Mouse (Mus musculus) liver, embryonic 13.5 days (tissue): ENCODE data around the gene Oprl1. TPM values are rescaled to one million over a fixed set of nuclear protein-coding genes. Genes with fewer than 3 reads are reported as not detected.

Experiments used
- ATAC-seq: fragments of 200-750 bp; cut with Nextera tagmentation; 2 replicates; pipeline ENCODE4 v1.8.0; 2017; ENCODE audit warnings: low read depth, mild to moderate bottlenecking, moderate number of reproducible peaks, moderate library complexity
- DNase-seq: peaks from one replicate; pipeline ENCODE4 v3.0.0; 2022
- H3K27ac ChIP-seq: fragments of 300-500 bp; sonication (generic); 2 replicates; pipeline ENCODE4 v1.5.1; 2015; ENCODE audit warnings: moderate library complexity, mild to moderate bottlenecking, inconsistent platforms
- H3K27me3 ChIP-seq: fragments of 300-500 bp; sonication (generic); 2 replicates; pipeline ENCODE4 v1.6.1; 2015; ENCODE audit warnings: mild to moderate bottlenecking, inconsistent platforms
- H3K36me3 ChIP-seq: fragments of 300-500 bp; sonication (generic); 2 replicates; pipeline ENCODE4 v1.6.1; 2015; ENCODE audit warnings: mild to moderate bottlenecking, inconsistent platforms
- H3K4me1 ChIP-seq: fragments of 300-500 bp; sonication (generic); replicated peaks from 2 replicates; pipeline ENCODE4 v1.6.1; 2015; ENCODE audit warnings: inconsistent platforms
- H3K4me2 ChIP-seq: fragments of 300-500 bp; sonication (generic); 2 replicates; pipeline ENCODE4 v1.6.1; 2015; ENCODE audit warnings: inconsistent platforms, mild to moderate bottlenecking, moderate library complexity
- H3K4me3 ChIP-seq: fragments of 300-500 bp; sonication (generic); replicated peaks from 2 replicates; pipeline ENCODE4 v1.5.1; 2015; ENCODE audit warnings: mild to moderate bottlenecking, inconsistent platforms
- H3K9ac ChIP-seq: fragments of 300-500 bp; sonication (generic); 2 replicates; pipeline ENCODE4 v1.6.1; 2015; ENCODE audit warnings: mild to moderate bottlenecking, inconsistent platforms
- H3K9me3 ChIP-seq: fragments of 300-500 bp; sonication (generic); replicated peaks from 2 replicates; pipeline ENCODE4 v1.6.1; 2016; ENCODE audit warnings: inconsistent platforms
- WGBS: fragments of 180-500 bp; shearing (Covaris S2); methylation state at CpG from one replicate; pipeline ENCODE4 v1.1.7; 2015; ENCODE audit not compliant: insufficient replicate concordance; 5-methylcytosine and 5-hydroxymethylcytosine counted together
- polyA plus RNA-seq: library from polyadenylated mRNA; unstranded; fragments of >200 nt; fragmentation: Nextera tagmentation; extraction: Ambion mirVana; gene quantifications from 2 replicates; pipeline ENCODE4 v1.2.1, GENCODE M21; 2015

Oprl1 gene
- polyA plus RNA-seq, 1 experiment from 2014 or later: 0.45 TPM

DNA sequence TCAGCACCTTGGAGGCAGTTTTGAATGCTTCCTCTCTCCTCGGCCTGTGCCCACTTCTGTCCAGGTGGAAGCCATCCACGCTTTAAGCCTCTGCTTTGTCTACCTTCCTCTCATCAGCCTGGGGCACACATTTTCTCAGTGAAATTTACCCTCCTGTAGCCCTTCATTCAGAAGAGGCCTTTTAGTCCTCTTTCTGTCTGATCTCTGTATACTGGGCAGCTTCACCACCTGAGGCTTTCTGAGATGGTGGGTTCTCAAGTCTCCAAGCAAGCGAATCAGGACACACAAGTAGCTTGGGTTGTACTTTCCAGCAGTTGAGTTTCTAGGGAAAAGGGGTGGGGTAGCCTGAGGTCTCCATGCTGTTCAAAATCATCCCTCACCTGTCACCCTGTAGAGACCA lies 22.5 kb upstream of the Oprl1 start:
- peak overlapping the region; percentile 61 for H3K4me3 ChIP-seq
- WGBS: 64% methylated on average over 3 of the region's 3 CpGs
- ATAC-seq (no peak), DNase-seq (no peak)
- H3K4me2 ChIP-seq: peak overlapping the region; percentile 78
- H3K27me3 ChIP-seq: peaks cover 30% of the 10 kb centered on the region
- H3K36me3 ChIP-seq: peaks cover 8% of the 10 kb centered on the region
- H3K4me1 ChIP-seq: peaks cover 30% of the 10 kb centered on the region
- H3K27ac ChIP-seq: no peak overlapping the region
- no peaks in the 10 kb centered on the region for H3K9me3 ChIP-seq
- 0 out of 2 replicates have a peak overlapping the region, but pooled peaks have one; percentile 62 for H3K9ac ChIP-seq

- peak; percentile 51 for DNase-seq
- Histone ChIP-seq H3K9me3 (no peaks in the 10 kb centered on the region), H3K36me3 (peaks cover 8% of the 10 kb centered on the region), H3K4me3 (peak within 1 kb of the TSS; percentile 61), H3K4me2 (peak within 1 kb of the TSS; percentile 78), H3K4me1 (peaks cover 30% of the 10 kb centered on the region), H3K27ac (peak within 1 kb of the TSS; percentile 34; the same call in 1 of the 2 replicates), H3K9ac (peak within 1 kb of the TSS; percentile 62), H3K27me3 (peaks cover 30% of the 10 kb centered on the region)
- peak; percentile 63 for ATAC-seq
- under 1% methylated on average over 75 of the region's 75 CpGs for WGBS
Observed at GRCm38 (mm10) chr2:181693339-181694280, 21.2 kb upstream of the Oprl1 start, which contains the start of gene Rgs19. Gene Rgs19, minus strand, starts transcription at chr2:181693977.

GRCm38 (mm10) chr2:181694581-181694980 lies 20.2 kb upstream of the Oprl1 start:
- Histone ChIP-seq H3K9ac (no peak overlapping the region), H3K36me3 (peaks cover under 1% of the 10 kb centered on the region; the same call in 1 of the 2 replicates), H3K4me3 (no peak overlapping the region), H3K9me3 (no peaks in the 10 kb centered on the region), H3K27me3 (peaks cover 30% of the 10 kb centered on the region), H3K4me2 (peak overlapping the region; percentile 78), H3K4me1 (peaks cover 30% of the 10 kb centered on the region), H3K27ac (no peak overlapping the region)
- 56% methylated on average over 3 of the region's 3 CpGs for WGBS
- ATAC-seq: no peak
- DNase-seq: no peak

- Histone ChIP-seq H3K36me3 (no peaks in the 10 kb centered on the region), H3K4me2 (no peak overlapping the region), H3K27me3 (peaks cover 30% of the 10 kb centered on the region), H3K9me3 (no peaks in the 10 kb centered on the region), H3K27ac (no peak overlapping the region), H3K9ac (no peak overlapping the region), H3K4me3 (no peak overlapping the region), H3K4me1 (peaks cover 30% of the 10 kb centered on the region)
- 57% methylated on average over 1 of the region's 1 CpGs for WGBS
- DNase-seq: no peak
- ATAC-seq: no peak
Observed at GRCm38 (mm10) chr2:181695776-181696175, 19.0 kb upstream of the Oprl1 start.

DNA sequence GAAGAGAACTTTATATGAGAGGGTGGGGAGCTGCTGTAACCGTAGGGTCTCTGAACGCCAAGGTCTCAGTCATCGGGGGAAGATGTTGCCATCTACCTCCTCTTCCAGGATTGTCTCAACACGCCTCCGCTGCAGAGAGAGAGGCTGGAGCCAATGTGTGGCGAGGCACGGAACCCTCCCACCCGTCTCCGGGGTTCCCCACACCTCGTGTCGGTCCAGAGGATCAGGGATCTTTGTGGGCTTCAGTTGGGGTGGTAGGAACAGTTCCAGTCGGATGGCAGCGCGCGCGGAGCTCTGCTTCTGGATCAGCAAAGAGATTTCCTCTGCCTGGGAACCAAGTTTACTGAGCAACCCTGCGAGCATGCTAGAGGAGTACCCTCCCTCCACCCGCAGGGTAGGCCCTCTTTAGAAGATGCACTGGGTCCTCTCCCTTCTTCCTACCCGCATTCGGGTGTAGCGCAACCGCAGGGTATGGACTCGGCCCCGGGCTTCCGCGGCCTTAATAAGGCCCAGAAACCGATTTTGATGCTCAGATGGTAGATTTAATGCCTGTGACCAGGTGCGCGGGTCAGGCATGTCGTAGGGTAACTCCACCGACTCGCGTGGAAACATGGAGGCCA lies 17.9 kb upstream of the Oprl1 start:
- ATAC-seq: no peak
- no peaks in the 10 kb centered on the region for H3K9me3 ChIP-seq
- no peak overlapping the region for H3K9ac ChIP-seq
- no peak for DNase-seq
- H3K27ac ChIP-seq: no peak overlapping the region
- no peaks in the 10 kb centered on the region for H3K36me3 ChIP-seq
- WGBS: 74% methylated on average over 33 of the region's 33 CpGs
- H3K4me2 ChIP-seq: no peak overlapping the region
- H3K4me1 ChIP-seq: peaks cover 19% of the 10 kb centered on the region
- H3K27me3 ChIP-seq: peaks cover 30% of the 10 kb centered on the region
- no peak overlapping the region for H3K4me3 ChIP-seq

DNA sequence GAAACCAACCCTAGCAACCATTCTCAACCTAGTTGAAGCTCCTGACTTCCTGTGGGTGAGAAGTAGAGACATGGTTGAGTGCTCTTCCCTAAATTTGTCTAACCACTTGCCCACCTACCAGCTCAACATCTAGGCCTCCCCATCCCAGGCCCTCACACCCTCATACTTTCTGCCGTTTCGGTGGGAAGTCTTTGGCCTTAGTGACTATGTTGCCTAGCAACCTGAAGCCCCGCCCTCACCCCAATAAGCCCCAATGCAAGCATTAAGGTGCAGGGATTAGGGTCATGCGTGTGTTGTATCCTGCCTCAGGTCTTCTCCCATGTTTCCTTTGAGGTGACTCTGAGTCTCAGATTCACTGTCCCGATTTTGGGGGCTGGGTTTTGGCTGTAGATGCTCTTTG lies 16.6 kb upstream of the Oprl1 start, which contains the start of gene Lkaaear1:
Gene Lkaaear1 (minus strand): TSS at position 202 of the 400 bp plus-strand sequence.
- Histone ChIP-seq H3K4me2 (no peak within 1 kb of the TSS), H3K36me3 (no peaks in the 10 kb centered on the region), H3K9ac (no peak within 1 kb of the TSS), H3K27me3 (peaks cover 24% of the 10 kb centered on the region), H3K4me1 (peaks cover 5% of the 10 kb centered on the region), H3K27ac (no peak within 1 kb of the TSS), H3K4me3 (no peak within 1 kb of the TSS), H3K9me3 (no peaks in the 10 kb centered on the region)
- no peak for DNase-seq
- ATAC-seq: no peak
- 46% methylated on average over 5 of the region's 5 CpGs for WGBS

DNA sequence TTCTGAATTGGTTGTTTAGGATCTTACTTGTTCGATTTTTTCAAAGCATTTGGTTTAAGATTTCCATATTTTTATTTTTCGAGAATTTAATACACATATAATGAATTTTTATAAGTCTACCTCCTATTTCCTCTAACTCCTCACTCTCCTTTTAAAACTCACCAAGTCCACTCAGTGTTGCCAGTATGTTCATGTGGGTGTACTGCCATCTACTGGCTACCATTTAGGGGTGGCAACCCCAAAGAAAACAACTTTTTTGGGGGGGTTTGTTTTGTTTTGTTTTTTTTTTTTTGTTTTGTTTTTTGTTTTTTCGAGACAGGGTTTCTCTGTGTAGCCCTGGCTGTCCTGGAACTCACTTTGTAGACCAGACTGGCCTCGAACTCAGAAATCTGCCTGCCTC lies 8.1 kb upstream of the Oprl1 start:
- Histone ChIP-seq H3K4me1 (no peaks in the 10 kb centered on the region), H3K4me2 (no peak overlapping the region), H3K9me3 (no peaks in the 10 kb centered on the region), H3K9ac (no peak overlapping the region), H3K27me3 (no peaks in the 10 kb centered on the region), H3K4me3 (no peak overlapping the region), H3K36me3 (no peaks in the 10 kb centered on the region), H3K27ac (no peak overlapping the region)
- 19% methylated on average over 4 of the region's 4 CpGs for WGBS
- no peak for DNase-seq
- no peak for ATAC-seq

GRCm38 (mm10) chr2:181713749-181714148 lies 1.1 kb upstream of the Oprl1 start:
- Histone ChIP-seq H3K9ac (no peak overlapping the region), H3K4me1 (peaks cover 7% of the 10 kb centered on the region), H3K36me3 (no peaks in the 10 kb centered on the region), H3K27me3 (no peaks in the 10 kb centered on the region), H3K4me2 (no peak overlapping the region), H3K9me3 (no peaks in the 10 kb centered on the region), H3K27ac (no peak overlapping the region), H3K4me3 (no peak overlapping the region)
- no peak for DNase-seq
- WGBS: 74% methylated on average over 1 of the region's 1 CpGs
- no peak for ATAC-seq

GRCm38 (mm10) chr2:181715382-181715781 lies 566 bp downstream of the Oprl1 start:
- no peaks in the 10 kb centered on the region for H3K27me3 ChIP-seq
- no peak overlapping the region for H3K4me3 ChIP-seq
- no peak for ATAC-seq
- no peaks in the 10 kb centered on the region for H3K36me3 ChIP-seq
- no peak overlapping the region for H3K9ac ChIP-seq
- H3K27ac ChIP-seq: no peak overlapping the region
- 46% methylated on average over 3 of the region's 3 CpGs for WGBS
- H3K4me1 ChIP-seq: peaks cover 7% of the 10 kb centered on the region
- H3K9me3 ChIP-seq: no peaks in the 10 kb centered on the region
- no peak for DNase-seq
- 0 out of 2 replicates have a peak overlapping the region, but pooled peaks have one; percentile 23 for H3K4me2 ChIP-seq

- Histone ChIP-seq H3K4me1 (peaks cover 7% of the 10 kb centered on the region), H3K9me3 (no peaks in the 10 kb centered on the region), H3K27ac (no peak overlapping the region), H3K27me3 (no peaks in the 10 kb centered on the region), H3K4me3 (no peak overlapping the region), H3K9ac (no peak overlapping the region), H3K4me2 (no peak overlapping the region), H3K36me3 (no peaks in the 10 kb centered on the region)
- DNase-seq: no peak
- ATAC-seq: no peak
- 44% methylated on average over 3 of the region's 3 CpGs for WGBS
Observed at GRCm38 (mm10) chr2:181716991-181717390, 2.2 kb downstream of the Oprl1 start.

GRCm38 (mm10) chr2:181720061-181720460 lies 5.2 kb downstream of the Oprl1 start:
- H3K4me1 ChIP-seq: peaks cover 2% of the 10 kb centered on the region
- H3K9ac ChIP-seq: no peak overlapping the region
- no peak overlapping the region for H3K4me3 ChIP-seq
- WGBS: 25% methylated on average over 3 of the region's 3 CpGs
- no peak overlapping the region for H3K4me2 ChIP-seq
- no peak for ATAC-seq
- H3K27me3 ChIP-seq: no peaks in the 10 kb centered on the region
- no peaks in the 10 kb centered on the region for H3K36me3 ChIP-seq
- H3K27ac ChIP-seq: no peak overlapping the region
- no peak for DNase-seq
- no peaks in the 10 kb centered on the region for H3K9me3 ChIP-seq
